Mouse (Mus musculus) heart, adult 2 months (tissue): Measurements from ENCODE around the gene Tbce.

ENCODE experiments used
- CTCF ChIP-seq: fragments of 200-600 bp; IDR thresholded peaks from 2 replicates; pipeline ENCODE4 v1.8.1; 2022; ENCODE audit warnings: antibody characterized with exemption, mild to moderate bottlenecking, moderate library complexity
- POLR2A ChIP-seq: fragments of 200-500 bp; IDR thresholded peaks from 2 replicates; pipeline ENCODE4 v1.6.1; 2011; ENCODE audit warnings: mild to moderate bottlenecking, low read depth, low read length, control low read depth; ENCODE audit not compliant: insufficient read depth

DNA sequence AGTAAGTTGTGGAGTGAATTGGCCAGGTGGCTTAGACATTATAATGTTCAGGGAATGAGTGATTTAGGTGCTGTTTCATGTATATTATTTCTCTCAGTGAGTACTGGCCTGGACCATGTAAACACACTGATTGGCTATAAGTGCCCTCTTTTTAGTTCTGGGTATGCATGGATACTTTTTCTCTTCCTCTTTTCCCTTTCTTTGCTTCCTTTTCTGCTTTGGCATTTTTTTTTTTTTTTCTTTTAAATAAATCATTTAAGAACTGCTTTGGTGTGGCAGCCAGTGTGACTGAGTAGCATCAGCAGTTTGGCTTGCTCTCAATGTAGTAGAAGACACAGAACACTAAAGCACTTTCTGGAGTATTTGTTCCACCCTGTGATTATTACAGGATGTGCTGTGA lies 28.6 kb upstream of the Tbce start:
- no peak for TF ChIP-seq CTCF
- no peak for TF ChIP-seq POLR2A
